ENCODE assay signal across 12 mouse cellular contexts in the genomic region with DNA sequence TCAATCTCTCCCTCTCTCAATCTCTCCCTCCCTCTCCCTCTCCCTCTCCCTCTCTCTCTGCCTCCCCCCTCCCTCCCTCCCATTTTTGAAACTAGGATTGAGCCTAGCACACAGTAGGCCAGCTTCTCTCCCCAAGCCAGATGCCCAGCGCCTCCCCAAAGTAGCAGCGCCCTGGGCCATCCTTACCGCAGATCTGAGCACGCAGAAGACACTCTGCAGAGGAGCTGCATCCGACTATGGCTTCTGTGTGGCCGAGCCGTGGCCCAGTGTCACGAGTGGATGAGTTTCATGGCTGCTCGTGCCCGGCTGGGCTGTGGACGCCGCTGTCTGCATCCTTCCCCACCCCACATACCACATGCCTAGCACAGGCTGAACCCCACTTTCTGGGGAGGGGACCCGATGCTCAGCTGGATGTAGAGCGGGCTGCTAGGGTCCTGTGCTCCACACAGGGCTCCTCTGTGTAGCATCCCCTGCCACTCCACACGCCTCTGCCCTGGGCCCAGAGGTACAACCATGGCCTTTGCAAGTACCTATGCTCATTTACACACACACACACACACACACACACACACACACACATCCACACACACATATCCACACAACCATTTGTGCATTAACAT. TPM values are rescaled to one million over a fixed set of nuclear protein-coding genes. Genes with fewer than 3 reads are reported as not detected.
DNase-seq lines count a peak whose midpoint lies in the region; ATAC-seq and TF ChIP-seq lines count a peak whose summit lies in the region.
"Had no signal": no experiment of that assay in that cellular context is flagged by ENCODE, and none has a peak within 500 bp of the region (broad histone marks: within the 10 kb centered on the region; RNA-seq: fewer than 3 reads in every experiment).

No protein-coding gene starts in this region.

- H3K36me3 ChIP-seq in kidney, embryonic 14.5 days (ENCODE audit: control insufficient read depth, insufficient read depth, low read length): no peaks in the 10 kb centered on the region
- no peaks in the 10 kb centered on the region; the same call in 1 of the 2 replicates for H3K36me3 ChIP-seq in ES-Bruce4 (ENCODE audit: control insufficient read depth, insufficient read depth, low read length, poor library complexity, severe bottlenecking)
- no peaks in the 10 kb centered on the region for H3K36me3 ChIP-seq in hindbrain, embryonic 11.5 days (ENCODE audit: control insufficient read depth, insufficient read depth, low read length)
- no peaks in the 10 kb centered on the region for H3K36me3 ChIP-seq in midbrain, embryonic 12.5 days
- H3K36me3 ChIP-seq: liver, embryonic 15.5 days; stomach, embryonic 15.5 days had no signal

- WGBS in kidney, embryonic 14.5 days: 54% methylated on average over 15 of the region's 15 CpGs
- WGBS in hindbrain, embryonic 11.5 days: 62% methylated on average over 15 of the region's 15 CpGs
- 66% methylated on average over 15 of the region's 15 CpGs for WGBS in midbrain, embryonic 12.5 days

- no peak for TF ChIP-seq POLR2A in ES-Bruce4 (IDR thresholded peaks at IDR 0.05; ENCODE audit: insufficient read depth, low read length)

- H3K9me3 ChIP-seq in kidney, embryonic 14.5 days (ENCODE audit: control insufficient read depth, low read length): no peaks in the 10 kb centered on the region
- no peaks in the 10 kb centered on the region for H3K9me3 ChIP-seq in ES-Bruce4 (replicated peaks; ENCODE audit: control insufficient read depth, insufficient read depth, low read length, poor library complexity, severe bottlenecking)
- no peaks in the 10 kb centered on the region for H3K9me3 ChIP-seq in hindbrain, embryonic 11.5 days (ENCODE audit: control insufficient read depth, low read length)
- no peaks in the 10 kb centered on the region for H3K9me3 ChIP-seq in midbrain, embryonic 12.5 days
- H3K9me3 ChIP-seq: liver, embryonic 15.5 days; stomach, embryonic 15.5 days had no signal

- no peak overlapping the region for H3K4me2 ChIP-seq in kidney, embryonic 14.5 days (replicated peaks; ENCODE audit: low read depth, low read length)
- H3K4me2 ChIP-seq in hindbrain, embryonic 11.5 days (replicated peaks; ENCODE audit: low read depth, low read length): no peak overlapping the region
- no peak overlapping the region for H3K4me2 ChIP-seq in midbrain, embryonic 12.5 days (replicated peaks)

- H3K4me3 ChIP-seq in kidney, embryonic 14.5 days (ENCODE audit: low read length): no peak overlapping the region
- H3K4me3 ChIP-seq in ES-Bruce4 (ENCODE audit: low read depth, low read length): peak overlapping the region; percentile 26; the same call in 1 of the 2 replicates
- H3K4me3 ChIP-seq in hindbrain, embryonic 11.5 days (ENCODE audit: low read depth, low read length): no peak overlapping the region
- H3K4me3 ChIP-seq in midbrain, embryonic 12.5 days: no peak overlapping the region

- TF ChIP-seq EP300 in ES-Bruce4 (IDR thresholded peaks at IDR 0.05; ENCODE audit: insufficient read depth, low read depth, low read length): no peak

- no peak overlapping the region for H3K9ac ChIP-seq in kidney, embryonic 14.5 days (ENCODE audit: low read depth, low read length)
- H3K9ac ChIP-seq in ES-Bruce4 (ENCODE audit: low read depth, poor library complexity, severe bottlenecking): peak overlapping the region; percentile 58
- no peak overlapping the region for H3K9ac ChIP-seq in hindbrain, embryonic 11.5 days (ENCODE audit: low read depth, low read length)
- H3K9ac ChIP-seq in midbrain, embryonic 12.5 days (replicated peaks): no peak overlapping the region
- H3K9ac ChIP-seq: liver, embryonic 15.5 days; stomach, embryonic 15.5 days had no signal

- no peak for TF ChIP-seq CTCF in ES-Bruce4 (IDR thresholded peaks at IDR 0.05; ENCODE audit: low read depth, low read length)

- H3K27me3 ChIP-seq in kidney, embryonic 14.5 days (ENCODE audit: control insufficient read depth, insufficient read depth, low read length): no peaks in the 10 kb centered on the region
- no peaks in the 10 kb centered on the region for H3K27me3 ChIP-seq in ES-Bruce4 (ENCODE audit: control insufficient read depth, insufficient read depth, low read length, poor library complexity, severe bottlenecking)
- H3K27me3 ChIP-seq in hindbrain, embryonic 11.5 days (ENCODE audit: control insufficient read depth, insufficient read depth, low read length): no peaks in the 10 kb centered on the region
- H3K27me3 ChIP-seq in midbrain, embryonic 12.5 days: no peaks in the 10 kb centered on the region
- H3K27me3 ChIP-seq: liver, embryonic 15.5 days; stomach, embryonic 15.5 days had no signal

- peak; percentile 32; the same call in 1 of the 2 replicates for ATAC-seq in kidney, embryonic 14.5 days (ENCODE audit: low FRiP score, low TSS enrichment)
- ATAC-seq in hindbrain, embryonic 11.5 days (ENCODE audit: low FRiP score): peak; percentile 39; the same call in 1 of the 2 replicates
- peak; percentile 54 for ATAC-seq in midbrain, embryonic 12.5 days (ENCODE audit: low FRiP score, low read depth)

- no peak for DNase-seq in kidney, postnatal 10 days
- no peak for DNase-seq in hindbrain, embryonic 11.5 days (ENCODE audit: low spot score)
- no peak for DNase-seq in natural killer cell, adult 2 months (ENCODE audit: low spot score in 2 of 2)
- no peak for DNase-seq in frontal cortex, postnatal 14 days (ENCODE audit: low spot score in 2 of 2)
- DNase-seq in cerebellum, postnatal 25 days: no peak

- no peak overlapping the region for H3K27ac ChIP-seq in kidney, embryonic 14.5 days (ENCODE audit: low read depth, low read length)
- H3K27ac ChIP-seq in ES-Bruce4 (ENCODE audit: insufficient read depth, low read length): no peak overlapping the region
- no peak overlapping the region for H3K27ac ChIP-seq in hindbrain, embryonic 11.5 days (ENCODE audit: low read depth, low read length)
- H3K27ac ChIP-seq in midbrain, embryonic 12.5 days (replicated peaks): no peak overlapping the region
- H3K27ac ChIP-seq: liver, embryonic 15.5 days; stomach, embryonic 15.5 days had no signal

- H3K4me1 ChIP-seq in kidney, embryonic 14.5 days (ENCODE audit: control insufficient read depth, insufficient read depth, low read length): no peaks in the 10 kb centered on the region
- no peaks in the 10 kb centered on the region for H3K4me1 ChIP-seq in ES-Bruce4 (ENCODE audit: control insufficient read depth, insufficient read depth, low read length)
- H3K4me1 ChIP-seq in hindbrain, embryonic 11.5 days (replicated peaks; ENCODE audit: control insufficient read depth, insufficient read depth, low read length): no peaks in the 10 kb centered on the region
- H3K4me1 ChIP-seq in midbrain, embryonic 12.5 days: peaks cover 4% of the 10 kb centered on the region
- H3K4me1 ChIP-seq: stomach, embryonic 15.5 days had no signal

RNA-seq across cellular contexts. Expression of gene Olfr466, which starts 26.5 kb away (rescaled TPM):
- not detected in 2 replicates for polyA plus RNA-seq in kidney, embryonic 14.5 days (2014; fragmentation: Nextera tagmentation; extraction: Ambion mirVana)
- not detected in 2 replicates for polyA plus RNA-seq in ES-Bruce4 (2011; ENCODE audit: insufficient read depth, insufficient read length, low read depth, missing spikeins)
- not detected in 2 replicates for polyA plus RNA-seq in hindbrain, embryonic 11.5 days (2014; fragmentation: Nextera tagmentation; extraction: Ambion mirVana)
- not detected in 2 replicates for polyA plus RNA-seq in midbrain, embryonic 12.5 days (2016; fragmentation: Nextera tagmentation; extraction: Ambion mirVana)
- polyA plus RNA-seq: cortical plate, adult 2 months; intestine, postnatal 0 days; liver, embryonic 15.5 days; stomach, embryonic 15.5 days had no signal

RNA-seq across cellular contexts. Expression of gene Nlrp4f, which starts 29.2 kb away (rescaled TPM):
- 0.24 TPM in 1 of 2 replicates, not detected in the other for polyA plus RNA-seq in kidney, embryonic 14.5 days (2014; fragmentation: Nextera tagmentation; extraction: Ambion mirVana)
- 28.1 and 29.2 TPM in 2 replicates for polyA plus RNA-seq in ES-Bruce4 (2011; ENCODE audit: insufficient read depth, insufficient read length, low read depth, missing spikeins)
- polyA plus RNA-seq in hindbrain, embryonic 11.5 days (2014; fragmentation: Nextera tagmentation; extraction: Ambion mirVana): 0.45 TPM in 1 of 2 replicates, not detected in the other
- polyA plus RNA-seq in midbrain, embryonic 12.5 days (2016; fragmentation: Nextera tagmentation; extraction: Ambion mirVana): 0.69 TPM in 1 of 2 replicates, not detected in the other
- polyA plus RNA-seq: intestine, postnatal 0 days; liver, embryonic 15.5 days; stomach, embryonic 15.5 days had no signal

RNA-seq across cellular contexts. Expression of gene Olfr465-ps1, which starts 38.7 kb away (rescaled TPM):
- polyA plus RNA-seq in kidney, embryonic 14.5 days (2014; fragmentation: Nextera tagmentation; extraction: Ambion mirVana): not detected in 2 replicates
- not detected in 2 replicates for polyA plus RNA-seq in ES-Bruce4 (2011; ENCODE audit: insufficient read depth, insufficient read length, low read depth, missing spikeins)
- not detected in 2 replicates for polyA plus RNA-seq in hindbrain, embryonic 11.5 days (2014; fragmentation: Nextera tagmentation; extraction: Ambion mirVana)
- polyA plus RNA-seq in midbrain, embryonic 12.5 days (2016; fragmentation: Nextera tagmentation; extraction: Ambion mirVana): not detected in 2 replicates
- polyA plus RNA-seq: cortical plate, adult 2 months; liver, embryonic 15.5 days; stomach, embryonic 15.5 days had no signal

Comparison
In these comparisons a context has a peak if more than half of its experiments do, and no peak if none do; other contexts are left out.
1. RNA of gene Nlrp4f, which starts 29.2 kb away (polyA plus RNA-seq): 28.1 to 29.2 TPM in ES-Bruce4; 0.24 TPM in kidney, embryonic 14.5 days, 0.45 TPM in hindbrain, embryonic 11.5 days and 0.69 TPM in midbrain, embryonic 12.5 days; every median in the first group is over 10 times any median in the second.
2. Peak in every context shown above with its lines, with median percentiles within 50 percentile points of each other: ATAC-seq.